Mouse (Mus musculus): ENCODE measurements around the gene Sdf4.

DNA sequence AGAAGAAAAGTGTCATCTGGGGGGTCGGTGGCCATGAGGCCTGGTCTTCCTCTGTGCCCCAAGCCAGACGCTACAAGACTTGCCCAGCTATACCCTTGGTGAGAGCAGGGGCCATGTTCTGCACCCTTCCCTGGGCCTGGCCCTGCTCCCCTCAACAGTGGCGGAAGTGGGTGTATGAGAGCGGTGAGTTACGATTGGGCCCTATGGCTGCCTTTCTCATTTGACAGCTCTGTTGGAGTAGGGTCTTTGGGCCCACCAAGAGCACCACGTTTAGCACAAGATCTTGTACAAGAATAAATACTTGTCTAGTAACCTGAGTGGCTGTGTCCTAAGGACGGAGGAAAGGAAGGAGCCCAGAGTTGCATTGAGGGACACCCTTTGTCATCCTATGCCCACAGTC is 35.9 kb downstream of the Sdf4 start:
- TF ChIP-seq EP300 (IDR thresholded peaks at IDR 0.05) = no peak
- TF ChIP-seq CTCF (IDR thresholded peaks at IDR 0.05) = no peak

All from lung, postnatal 0 days (tissue).